Mouse (Mus musculus) embryonic facial prominence, embryonic 14.5 days (tissue): ENCODE results near the gene Lhx4. TPM values are rescaled to one million over a fixed set of nuclear protein-coding genes. Genes with fewer than 3 reads are reported as not detected.
A peak's percentile ranks its signal among the peaks of the same experiment; 100 is the strongest.

Source experiments
- ATAC-seq: fragments of 200-750 bp; cut with Nextera tagmentation; 2 replicates; pipeline ENCODE4 v1.8.0; 2017; ENCODE audit warnings: low read depth, moderate number of reproducible peaks, moderate TSS enrichment
- DNase-seq: peaks from one replicate; pipeline ENCODE4 v3.0.0-alpha.2; 2015; ENCODE audit warnings: low spot score
- H3K27ac ChIP-seq: fragments of 300-500 bp; sonication (generic); replicated peaks from 2 replicates; pipeline ENCODE4 v1.5.1; 2014; ENCODE audit warnings: low read depth, mild to moderate bottlenecking, low read length, moderate library complexity
- H3K27me3 ChIP-seq: fragments of 300-500 bp; sonication (generic); replicated peaks from 2 replicates; pipeline ENCODE4 v1.6.1; 2014; ENCODE audit warnings: low read length; ENCODE audit not compliant: control insufficient read depth, insufficient read depth
- H3K36me3 ChIP-seq: fragments of 300-500 bp; sonication (generic); 2 replicates; pipeline ENCODE4 v1.6.1; 2014; ENCODE audit warnings: low read length, mixed read lengths; ENCODE audit not compliant: control insufficient read depth, insufficient read depth
- H3K4me1 ChIP-seq: fragments of 300-500 bp; sonication (generic); 2 replicates; pipeline ENCODE4 v1.6.1; 2014; ENCODE audit warnings: antibody characterized with exemption, low read length; ENCODE audit not compliant: control insufficient read depth, insufficient read depth
- H3K4me2 ChIP-seq: fragments of 300-500 bp; sonication (generic); 2 replicates; pipeline ENCODE4 v1.6.1; 2014; ENCODE audit warnings: low read depth, mild to moderate bottlenecking, low read length, moderate library complexity, mixed read lengths
- H3K4me3 ChIP-seq: fragments of 300-500 bp; sonication (generic); 2 replicates; pipeline ENCODE4 v1.5.1; 2014; ENCODE audit warnings: low read depth, mild to moderate bottlenecking, low read length
- H3K9ac ChIP-seq: fragments of 300-500 bp; sonication (generic); 2 replicates; pipeline ENCODE4 v1.6.1; 2014; ENCODE audit warnings: low read depth, mild to moderate bottlenecking, low read length, moderate library complexity, mixed read lengths
- H3K9me3 ChIP-seq: fragments of 300-500 bp; sonication (generic); 2 replicates; pipeline ENCODE4 v1.6.1; 2016; ENCODE audit warnings: low read length; ENCODE audit not compliant: control insufficient read depth
- WGBS: fragments of 180-500 bp; shearing (Covaris S2); extraction: QIAGEN DNeasy Blood & Tissue Kit; methylation state at CpG from one replicate; pipeline ENCODE4 v1.1.7; 2014; 5-methylcytosine and 5-hydroxymethylcytosine counted together
- polyA plus RNA-seq: library from polyadenylated mRNA; unstranded; fragments of >200 nt; fragmentation: Nextera tagmentation; extraction: Ambion mirVana; gene quantifications from 2 replicates; pipeline ENCODE4 v1.2.1, GENCODE M21; 2014

The Lhx4 gene
- polyA plus RNA-seq, result 0.07 TPM in 1 of 2 replicates, not detected in the other

DNA sequence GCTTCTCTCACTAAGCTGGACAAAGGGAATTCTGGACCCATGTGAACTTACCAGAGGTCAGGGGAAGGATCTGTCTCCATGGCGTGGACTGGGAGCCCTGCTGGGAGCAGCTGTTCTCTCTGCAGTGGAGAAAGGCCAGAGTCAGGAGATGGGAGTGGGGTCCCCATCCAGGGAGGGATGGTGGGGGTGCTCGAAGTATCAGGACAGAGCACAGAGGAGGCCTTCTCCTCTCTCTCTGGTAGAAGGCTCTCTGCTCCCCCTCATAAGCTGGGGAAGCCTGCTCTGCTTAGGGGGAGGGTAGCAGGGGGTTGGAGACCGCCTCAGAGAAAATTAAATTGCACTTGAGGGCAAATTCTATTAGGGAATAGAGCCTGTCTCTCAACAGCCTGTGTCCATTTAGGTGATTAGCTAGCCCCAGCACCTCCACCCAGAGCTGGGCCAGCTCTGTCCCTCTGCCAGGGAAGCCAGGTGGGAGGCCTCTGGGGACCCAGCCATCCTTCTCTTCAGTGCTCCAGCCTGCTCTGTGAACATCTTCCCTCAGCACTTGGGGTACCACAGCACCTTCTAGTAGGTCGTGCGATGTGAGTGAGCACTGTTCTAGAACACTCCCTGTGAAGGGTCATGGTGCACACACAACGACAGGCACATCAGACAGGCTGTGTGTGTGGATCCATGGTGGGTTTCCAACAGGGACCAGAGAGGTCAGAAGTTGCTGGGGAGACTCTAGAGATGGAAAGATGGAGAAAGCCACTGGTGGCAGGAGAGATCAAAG, at the start of gene Lhx4:
Gene Lhx4, minus strand, starts transcription at position 201 of the 772 bp plus-strand sequence.
- no peaks in the 10 kb centered on the region for H3K9me3 ChIP-seq
- no peak within 1 kb of the TSS for H3K27ac ChIP-seq
- H3K9ac ChIP-seq, result no peak within 1 kb of the TSS
- no peak within 1 kb of the TSS for H3K4me2 ChIP-seq
- H3K36me3 ChIP-seq, result no peaks in the 10 kb centered on the region
- DNase-seq (no peak), ATAC-seq (no peak)
- H3K4me1 ChIP-seq, result no peaks in the 10 kb centered on the region
- H3K27me3 ChIP-seq, result peaks cover 74% of the 10 kb centered on the region
- 66% methylated on average over 6 of the region's 6 CpGs for WGBS
- no peak within 1 kb of the TSS for H3K4me3 ChIP-seq

DNA sequence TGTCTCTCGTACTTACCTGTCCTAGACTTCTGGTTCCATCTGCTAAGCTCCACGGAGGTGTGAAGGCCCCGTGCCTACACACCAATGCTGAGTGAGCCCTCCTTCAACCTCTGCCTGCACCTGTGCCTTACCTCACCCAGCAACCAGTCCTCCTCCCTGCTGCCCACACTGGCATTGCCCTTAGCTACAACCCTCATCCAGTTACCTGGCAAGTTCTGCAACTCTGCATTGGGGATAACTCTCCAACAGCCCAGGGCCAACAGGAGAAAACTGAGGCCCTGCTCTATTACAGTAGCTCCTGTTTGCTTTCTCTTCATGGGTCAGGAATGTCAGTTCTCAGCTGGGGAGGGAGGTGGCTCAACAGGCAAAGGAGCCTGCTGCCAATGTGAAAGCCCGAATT, 46.5 kb upstream of the Lhx4 start:
- ATAC-seq (no peak), DNase-seq (no peak)
- Histone ChIP-seq H3K4me1 (no peaks in the 10 kb centered on the region), H3K4me3 (no peak overlapping the region), H3K27me3 (no peaks in the 10 kb centered on the region), H3K4me2 (no peak overlapping the region), H3K9ac (no peak overlapping the region), H3K9me3 (no peaks in the 10 kb centered on the region), H3K36me3 (peaks cover 14% of the 10 kb centered on the region), H3K27ac (no peak overlapping the region)
- 90% methylated on average over 4 of the region's 4 CpGs for WGBS

DNA sequence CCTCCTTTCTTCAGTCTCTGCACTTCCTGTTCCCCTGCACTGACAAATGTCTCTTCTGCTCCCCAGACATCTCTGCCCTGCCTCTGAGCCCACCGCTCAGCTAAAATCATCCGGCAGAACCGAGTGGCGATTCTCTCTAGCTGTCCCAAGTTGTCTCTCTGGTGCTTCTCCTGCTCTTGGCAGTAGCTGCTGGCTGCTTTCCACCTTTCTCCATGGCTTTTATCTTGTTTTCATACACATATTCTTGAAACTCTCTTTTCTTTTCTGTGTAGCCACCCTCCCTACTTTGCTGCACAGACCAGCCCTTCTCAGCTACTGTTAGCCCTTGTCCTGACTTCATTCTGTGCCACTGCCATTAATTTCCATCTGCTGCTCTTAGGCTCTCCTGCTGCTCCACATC, 45.9 kb upstream of the Lhx4 start:
- no peak overlapping the region for H3K27ac ChIP-seq
- 82% methylated on average over 4 of the region's 4 CpGs for WGBS
- H3K9ac ChIP-seq, result no peak overlapping the region
- H3K9me3 ChIP-seq, result no peaks in the 10 kb centered on the region
- H3K27me3 ChIP-seq, result no peaks in the 10 kb centered on the region
- H3K4me3 ChIP-seq, result no peak overlapping the region
- no peak for ATAC-seq
- no peak for DNase-seq
- H3K36me3 ChIP-seq, result peaks cover 13% of the 10 kb centered on the region
- H3K4me1 ChIP-seq, result no peaks in the 10 kb centered on the region
- no peak overlapping the region for H3K4me2 ChIP-seq

DNA sequence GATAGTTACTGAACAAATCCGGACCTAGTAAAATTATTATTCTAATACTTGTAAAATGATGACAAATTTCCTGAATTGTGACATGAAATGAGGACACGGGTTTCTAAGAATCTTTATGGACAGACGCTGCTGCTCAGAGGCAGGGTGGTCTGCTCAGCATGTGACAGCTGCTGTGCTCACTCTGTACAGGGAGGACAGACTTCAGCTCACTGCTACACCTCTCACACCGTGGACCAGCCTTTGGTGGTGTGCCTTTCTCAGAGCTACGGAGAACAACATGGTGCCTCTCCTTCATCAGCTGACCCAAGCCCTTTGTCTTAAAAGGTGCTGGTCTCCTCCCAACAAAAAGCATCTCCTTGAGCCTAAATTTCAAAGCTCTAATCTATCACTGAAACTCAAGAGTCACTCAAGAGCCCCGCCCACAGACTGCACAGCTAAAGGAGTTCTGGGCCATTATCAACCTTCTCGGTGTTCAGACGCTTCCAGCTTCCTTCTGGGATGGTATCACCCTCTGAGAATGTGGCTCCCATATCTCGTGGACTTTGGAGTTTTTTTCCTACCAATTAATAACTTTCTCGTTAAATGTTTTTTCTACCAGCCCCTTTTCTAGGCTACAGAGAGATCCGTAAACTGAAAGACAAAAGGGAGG, 45.4 kb upstream of the Lhx4 start:
- Histone ChIP-seq H3K36me3 (peaks cover 13% of the 10 kb centered on the region), H3K4me2 (no peak overlapping the region), H3K27me3 (no peaks in the 10 kb centered on the region), H3K4me1 (no peaks in the 10 kb centered on the region), H3K9ac (no peak overlapping the region), H3K9me3 (no peaks in the 10 kb centered on the region), H3K4me3 (no peak overlapping the region), H3K27ac (no peak overlapping the region)
- DNase-seq, result no peak
- 76% methylated on average over 11 of the region's 11 CpGs for WGBS
- ATAC-seq, result no peak

DNA sequence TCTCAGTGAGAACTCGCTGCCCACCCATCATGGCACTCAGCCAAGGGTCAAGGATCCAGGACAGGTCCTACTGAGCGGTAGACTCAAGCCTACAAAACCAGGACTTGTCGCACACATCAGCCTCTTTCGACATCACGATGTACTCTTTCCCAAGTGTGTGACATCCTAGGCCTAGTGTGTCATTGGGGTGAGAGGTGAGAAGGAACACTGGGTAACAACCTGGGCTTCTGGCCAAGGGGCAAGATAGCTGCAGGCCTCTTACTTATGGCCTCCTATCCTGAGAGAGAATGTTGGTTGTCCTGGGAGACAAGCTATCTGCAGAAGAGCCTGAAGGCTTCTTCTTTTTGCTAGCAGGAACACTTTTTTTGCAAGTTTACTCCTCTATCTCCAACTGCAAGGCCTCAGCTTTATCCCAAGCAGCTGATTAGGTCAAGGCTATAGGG, 44.3 kb upstream of the Lhx4 start:
- no peak overlapping the region for H3K4me2 ChIP-seq
- H3K27ac ChIP-seq, result no peak overlapping the region
- no peak overlapping the region for H3K9ac ChIP-seq
- H3K4me3 ChIP-seq, result no peak overlapping the region
- H3K4me1 ChIP-seq, result no peaks in the 10 kb centered on the region
- no peaks in the 10 kb centered on the region for H3K9me3 ChIP-seq
- H3K36me3 ChIP-seq, result peaks cover 8% of the 10 kb centered on the region
- 96% methylated on average over 5 of the region's 5 CpGs for WGBS
- DNase-seq (no peak), ATAC-seq (no peak)
- H3K27me3 ChIP-seq, result no peaks in the 10 kb centered on the region

DNA sequence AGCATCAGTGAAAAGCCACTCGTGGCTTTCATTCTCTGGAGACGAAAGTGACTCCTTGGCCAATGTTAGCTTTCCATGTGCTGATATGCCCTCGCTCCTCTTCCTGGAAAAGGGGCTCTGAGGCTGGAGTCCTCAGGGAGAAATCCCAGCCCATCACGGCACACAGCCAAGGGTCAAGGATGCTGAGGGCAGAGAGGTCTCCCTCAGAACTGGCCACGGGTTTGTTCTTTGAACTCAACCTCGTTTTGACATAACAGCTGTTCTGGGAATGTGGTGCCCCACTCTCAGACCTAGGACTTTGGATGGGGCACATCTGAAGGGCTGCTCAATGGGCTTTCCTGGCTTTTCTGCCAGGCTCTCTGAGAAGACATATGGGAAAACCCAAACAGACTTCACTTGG, 43.4 kb upstream of the Lhx4 start:
- Histone ChIP-seq H3K9ac (no peak overlapping the region), H3K4me1 (no peaks in the 10 kb centered on the region), H3K27ac (no peak overlapping the region), H3K4me2 (no peak overlapping the region), H3K4me3 (no peak overlapping the region), H3K9me3 (no peaks in the 10 kb centered on the region), H3K27me3 (no peaks in the 10 kb centered on the region), H3K36me3 (peaks cover 11% of the 10 kb centered on the region)
- ATAC-seq (no peak), DNase-seq (no peak)
- 74% methylated on average over 6 of the region's 6 CpGs for WGBS

DNA sequence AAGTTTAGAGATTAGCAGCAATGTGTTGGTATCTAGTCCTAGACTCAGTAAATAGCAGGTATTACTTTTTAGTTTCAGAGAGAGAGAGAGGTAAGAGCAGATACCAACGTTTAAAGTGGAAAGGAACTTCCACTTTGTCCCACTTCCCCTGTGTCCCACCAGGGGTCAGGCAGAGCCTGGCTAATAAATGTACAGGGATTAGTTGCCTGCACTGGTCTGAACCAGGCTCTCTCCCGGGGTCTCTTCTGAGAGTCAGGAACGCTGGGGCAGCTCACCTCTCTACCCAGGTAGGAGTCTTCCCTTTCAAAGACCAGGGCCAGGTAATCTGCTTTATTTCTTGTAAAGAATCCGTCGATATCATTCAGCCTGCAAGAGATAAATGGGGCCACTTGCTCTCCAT, 40.4 kb upstream of the Lhx4 start:
- H3K27me3 ChIP-seq, result no peaks in the 10 kb centered on the region
- ATAC-seq (no peak), DNase-seq (no peak)
- H3K27ac ChIP-seq, result no peak overlapping the region
- 61% methylated on average over 5 of the region's 5 CpGs for WGBS
- H3K4me1 ChIP-seq, result no peaks in the 10 kb centered on the region
- no peaks in the 10 kb centered on the region for H3K9me3 ChIP-seq
- no peak overlapping the region for H3K4me2 ChIP-seq
- H3K9ac ChIP-seq, result no peak overlapping the region
- no peak overlapping the region for H3K4me3 ChIP-seq
- H3K36me3 ChIP-seq, result peaks cover 34% of the 10 kb centered on the region

DNA sequence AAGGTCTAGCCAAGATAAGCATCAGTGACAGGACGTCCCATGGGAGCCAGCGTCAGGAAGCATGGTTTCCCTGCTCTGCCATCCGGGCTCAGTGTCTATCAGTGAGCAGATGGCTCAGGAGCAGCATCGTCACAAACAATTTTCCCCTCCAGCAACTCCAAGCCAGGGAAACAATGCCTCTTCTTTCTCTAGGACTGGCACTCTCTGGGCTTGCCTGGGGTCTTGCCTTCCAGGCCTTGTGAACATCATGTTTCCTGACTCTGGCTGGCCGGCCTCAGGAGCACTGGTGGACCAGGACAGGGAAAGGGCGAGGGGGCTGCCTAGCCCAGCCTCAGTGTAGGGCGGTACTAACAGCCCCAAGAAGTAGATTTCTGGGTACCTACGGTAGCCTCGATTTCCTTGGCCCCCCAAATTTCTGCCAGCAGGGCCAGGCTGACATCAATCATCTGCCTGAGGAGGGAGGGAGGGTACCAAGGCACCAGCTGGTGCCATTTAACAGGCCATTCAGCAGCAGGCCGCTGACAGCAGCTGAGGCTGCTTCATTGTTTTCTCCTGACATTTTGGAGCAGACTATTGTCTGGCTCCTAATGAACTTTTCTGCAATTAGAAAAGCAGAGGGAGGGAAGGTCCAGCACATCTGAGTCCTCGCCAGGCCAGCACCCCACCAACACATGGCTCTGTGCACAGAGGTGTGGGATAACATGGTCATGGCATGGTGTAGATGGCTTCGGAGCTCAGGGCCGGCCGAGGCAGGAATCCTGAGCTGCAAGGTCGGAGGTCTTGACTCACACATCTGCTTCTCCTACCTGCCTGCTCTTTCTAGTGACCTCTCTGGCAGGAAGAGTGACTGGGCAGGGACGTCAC, 38.9 kb upstream of the Lhx4 start:
- no peaks in the 10 kb centered on the region for H3K27me3 ChIP-seq
- no peaks in the 10 kb centered on the region for H3K4me1 ChIP-seq
- H3K4me2 ChIP-seq, result no peak overlapping the region
- H3K27ac ChIP-seq, result no peak overlapping the region
- WGBS, result 59% methylated on average over 16 of the region's 16 CpGs
- no peak for DNase-seq
- H3K4me3 ChIP-seq, result no peak overlapping the region
- H3K36me3 ChIP-seq, result peaks cover 48% of the 10 kb centered on the region
- no peaks in the 10 kb centered on the region for H3K9me3 ChIP-seq
- ATAC-seq, result peak; percentile 55; the same call in 1 of the 2 replicates
- no peak overlapping the region for H3K9ac ChIP-seq
